Mouse (Mus musculus) midbrain, embryonic 13.5 days (tissue): ENCODE measurements around the gene Wdr17. TPM values are rescaled to one million over a fixed set of nuclear protein-coding genes. Genes with fewer than 3 reads are reported as not detected.

ENCODE experiments used
- polyA plus RNA-seq: library from polyadenylated mRNA; unstranded; fragments of >200 nt; fragmentation: Nextera tagmentation; extraction: Ambion mirVana; gene quantifications from 2 replicates; pipeline ENCODE4 v1.2.1, GENCODE M21; 2015

Wdr17 gene
- polyA plus RNA-seq, 1 experiment from 2014 or later: 9.5 TPM

Other genes starting within 250 kb of the Wdr17 start
- gene Gpm6a, start 67.7 kb upstream of the Wdr17 start, polyA plus RNA-seq: 423 and 503 TPM in 2 replicates